Comparison of ENCODE assay signal across 22 mouse cellular contexts in genomic region chr14:122454901-122455561, GRCm38 (mm10). TPM values are rescaled to one million over a fixed set of nuclear protein-coding genes. Genes with fewer than 3 reads are reported as not detected.
A peak's percentile ranks its signal among the peaks of the same experiment; 100 is the strongest.
DNase-seq lines count a peak whose midpoint lies in the region; ATAC-seq and TF ChIP-seq lines count a peak whose summit lies in the region.
"Had no signal": no experiment of that assay in that cellular context is flagged by ENCODE, and none has a peak within 500 bp of the region (broad histone marks: within the 10 kb centered on the region; RNA-seq: fewer than 3 reads in every experiment).

No protein-coding gene starts in this region.

- H3K27ac ChIP-seq in neural tube, embryonic 11.5 days (ENCODE audit: low read depth, low read length) = no peak overlapping the region
- H3K27ac ChIP-seq in neural tube, embryonic 15.5 days (replicated peaks) = no peak overlapping the region
- H3K27ac ChIP-seq in hindbrain, embryonic 13.5 days = peak overlapping the region; percentile 72
- no peak overlapping the region for H3K27ac ChIP-seq in midbrain, postnatal 0 days (ENCODE audit: low read depth, low read length)
- H3K27ac ChIP-seq: heart, embryonic 15.5 days; intestine, embryonic 15.5 days had no signal

- no peaks in the 10 kb centered on the region for H3K9me3 ChIP-seq in neural tube, embryonic 11.5 days (ENCODE audit: control insufficient read depth, low read length)
- H3K9me3 ChIP-seq in neural tube, embryonic 15.5 days (replicated peaks) = no peaks in the 10 kb centered on the region
- no peaks in the 10 kb centered on the region for H3K9me3 ChIP-seq in hindbrain, embryonic 13.5 days
- H3K9me3 ChIP-seq in midbrain, postnatal 0 days (ENCODE audit: low read length) = no peaks in the 10 kb centered on the region
- H3K9me3 ChIP-seq: heart, embryonic 15.5 days; intestine, embryonic 15.5 days; megakaryocyte, embryonic 14.5 days had no signal

- H3K4me3 ChIP-seq in neural tube, embryonic 11.5 days (ENCODE audit: low read depth, low read length) = no peak overlapping the region
- no peak overlapping the region for H3K4me3 ChIP-seq in neural tube, embryonic 15.5 days (replicated peaks)
- H3K4me3 ChIP-seq in hindbrain, embryonic 13.5 days = no peak overlapping the region
- H3K4me3 ChIP-seq in midbrain, postnatal 0 days (ENCODE audit: low read depth, low read length) = no peak overlapping the region
- H3K4me3 ChIP-seq: heart, embryonic 15.5 days; intestine, embryonic 15.5 days; megakaryocyte, embryonic 14.5 days had no signal

- peak; percentile 47 for DNase-seq in neural tube, embryonic 11.5 days (ENCODE audit: low spot score)
- peak; percentile 40 for DNase-seq in embryo, embryonic 11 days
- DNase-seq in midbrain, postnatal 0 days (ENCODE audit: low spot score) = peak; percentile 87
- no peak for DNase-seq in gastrocnemius, postnatal 25 days
- DNase-seq in adrenal gland, postnatal 4 days (ENCODE audit: low spot score in 2 of 2) = no peak
- DNase-seq in spleen, adult 12 weeks (ENCODE audit: low spot score) = no peak
- DNase-seq: gastrocnemius, postnatal 36 days; kidney, postnatal 36 days; liver; lung, embryonic 14.5 days; right cerebral cortex, postnatal 14 days; thymus, postnatal 36 days had no signal

- H3K9ac ChIP-seq in neural tube, embryonic 11.5 days (ENCODE audit: low read length) = no peak overlapping the region
- no peak overlapping the region for H3K9ac ChIP-seq in neural tube, embryonic 15.5 days (replicated peaks)
- no peak overlapping the region for H3K9ac ChIP-seq in hindbrain, embryonic 13.5 days
- no peak overlapping the region for H3K9ac ChIP-seq in midbrain, postnatal 0 days (replicated peaks; ENCODE audit: low read length, poor library complexity, severe bottlenecking)
- H3K9ac ChIP-seq: heart, embryonic 15.5 days; intestine, embryonic 15.5 days; lung, embryonic 14.5 days had no signal

- 23% methylated on average over 10 of the region's 10 CpGs for WGBS in neural tube, embryonic 11.5 days
- 34% methylated on average over 10 of the region's 10 CpGs for WGBS in neural tube, embryonic 15.5 days
- WGBS in hindbrain, embryonic 13.5 days = 25% methylated on average over 10 of the region's 10 CpGs
- 38% methylated on average over 10 of the region's 10 CpGs for WGBS in midbrain, postnatal 0 days

- peaks cover 21% of the 10 kb centered on the region for H3K4me1 ChIP-seq in neural tube, embryonic 11.5 days (ENCODE audit: control insufficient read depth, insufficient read depth, low read length)
- peaks cover 31% of the 10 kb centered on the region for H3K4me1 ChIP-seq in neural tube, embryonic 15.5 days
- peaks cover 41% of the 10 kb centered on the region for H3K4me1 ChIP-seq in hindbrain, embryonic 13.5 days (replicated peaks)
- 0 out of 2 replicates have a peak, but pooled peaks cover 4% of the 10 kb centered on the region for H3K4me1 ChIP-seq in midbrain, postnatal 0 days (ENCODE audit: insufficient read depth, low read length)

- no peaks in the 10 kb centered on the region for H3K36me3 ChIP-seq in neural tube, embryonic 11.5 days (ENCODE audit: control insufficient read depth, insufficient read depth, low read length)
- H3K36me3 ChIP-seq in neural tube, embryonic 15.5 days = no peaks in the 10 kb centered on the region
- no peaks in the 10 kb centered on the region for H3K36me3 ChIP-seq in hindbrain, embryonic 13.5 days
- H3K36me3 ChIP-seq in midbrain, postnatal 0 days (ENCODE audit: insufficient read depth, low read length) = no peaks in the 10 kb centered on the region
- H3K36me3 ChIP-seq: heart, embryonic 15.5 days; intestine, embryonic 15.5 days had no signal

- ATAC-seq in neural tube, embryonic 11.5 days (ENCODE audit: insufficient read depth, low FRiP score, low TSS enrichment) = no peak
- ATAC-seq in neural tube, embryonic 15.5 days (ENCODE audit: low FRiP score) = no peak
- no peak for ATAC-seq in hindbrain, embryonic 13.5 days (ENCODE audit: low FRiP score)
- no peak for ATAC-seq in midbrain, postnatal 0 days (ENCODE audit: low FRiP score)
- ATAC-seq: activated CD4-positive, CD25-positive, alpha-beta regulatory T cell, adult 4 months; CD4-positive, CD25-positive, alpha-beta regulatory T cell, adult 4 months; intestine, embryonic 15.5 days had no signal

- peaks cover 30% of the 10 kb centered on the region for H3K27me3 ChIP-seq in neural tube, embryonic 11.5 days (ENCODE audit: control insufficient read depth, insufficient read depth, low read length)
- peaks cover 56% of the 10 kb centered on the region for H3K27me3 ChIP-seq in neural tube, embryonic 15.5 days (replicated peaks)
- H3K27me3 ChIP-seq in hindbrain, embryonic 13.5 days = peaks cover 62% of the 10 kb centered on the region
- peaks cover 55% of the 10 kb centered on the region for H3K27me3 ChIP-seq in midbrain, postnatal 0 days (ENCODE audit: insufficient read depth, low read length)

- H3K4me2 ChIP-seq in neural tube, embryonic 11.5 days (ENCODE audit: low read depth) = no peak overlapping the region
- no peak overlapping the region for H3K4me2 ChIP-seq in neural tube, embryonic 15.5 days
- no peak overlapping the region for H3K4me2 ChIP-seq in hindbrain, embryonic 13.5 days
- H3K4me2 ChIP-seq in midbrain, postnatal 0 days (ENCODE audit: low read depth, low read length, poor library complexity, severe bottlenecking) = no peak overlapping the region
- H3K4me2 ChIP-seq: heart, embryonic 15.5 days; intestine, embryonic 15.5 days; lung, embryonic 14.5 days had no signal

- TF ChIP-seq CTCF in midbrain, postnatal 0 days (IDR thresholded peaks at IDR 0.05) = no peak

RNA-seq across cellular contexts. Expression of gene Gm5089, which starts 4.1 kb away (rescaled TPM):
- polyA plus RNA-seq in neural tube, embryonic 11.5 days (2014; fragmentation: Nextera tagmentation; extraction: Ambion mirVana) = 0.23 and 0.35 TPM in 2 replicates
- 0.14 and 0.60 TPM in 2 replicates for polyA plus RNA-seq in neural tube, embryonic 15.5 days (2015; fragmentation: Nextera tagmentation; extraction: Ambion mirVana)
- 1.8 and 3.0 TPM in 2 replicates for polyA plus RNA-seq in hindbrain, embryonic 13.5 days (2015; fragmentation: Nextera tagmentation; extraction: Ambion mirVana)
- 1.9 TPM in 1 of 2 replicates, not detected in the other for total RNA-seq in midbrain, postnatal 0 days (2014; rRNA removed)
- polyA plus RNA-seq in midbrain, postnatal 0 days (2015; fragmentation: Nextera tagmentation; extraction: Ambion mirVana) = 0.07 TPM in 1 of 2 replicates, not detected in the other
- total RNA-seq in gastrocnemius, postnatal 25 days (2021) = not detected
- not detected for total RNA-seq in adrenal gland, postnatal 4 days (2021)
- total RNA-seq: gastrocnemius, postnatal 36 days; neutrophil, adult 5-6 weeks had no signal
- polyA plus RNA-seq: activated CD4-positive, CD25-positive, alpha-beta regulatory T cell, adult 4 months; CD4-positive, CD25-positive, alpha-beta regulatory T cell, adult 4 months; embryonic facial prominence, embryonic 11.5 days; heart, embryonic 15.5 days; intestine, embryonic 15.5 days; lung, embryonic 14.5 days had no signal

RNA-seq across cellular contexts. Expression of gene Zic5, which starts 10.4 kb away (rescaled TPM):
- 10.3 and 10.8 TPM in 2 replicates for polyA plus RNA-seq in neural tube, embryonic 11.5 days (2014; fragmentation: Nextera tagmentation; extraction: Ambion mirVana)
- 3.9 and 6.2 TPM in 2 replicates for polyA plus RNA-seq in neural tube, embryonic 15.5 days (2015; fragmentation: Nextera tagmentation; extraction: Ambion mirVana)
- 10.9 and 13.9 TPM in 2 replicates for polyA plus RNA-seq in hindbrain, embryonic 13.5 days (2015; fragmentation: Nextera tagmentation; extraction: Ambion mirVana)
- 10.7 and 24.8 TPM in 2 replicates for total RNA-seq in midbrain, postnatal 0 days (2014; rRNA removed)
- 4.4 and 8.8 TPM in 2 replicates for polyA plus RNA-seq in midbrain, postnatal 0 days (2015; fragmentation: Nextera tagmentation; extraction: Ambion mirVana)
- not detected for total RNA-seq in gastrocnemius, postnatal 25 days (2021)
- total RNA-seq in adrenal gland, postnatal 4 days (2021) = under 1 TPM in 1 of 2 experiments, not detected in 1; 0.40 TPM
- total RNA-seq: gastrocnemius, postnatal 36 days; neutrophil, adult 5-6 weeks had no signal
- polyA plus RNA-seq: CD4-positive, CD25-positive, alpha-beta regulatory T cell, adult 4 months; intestine, embryonic 15.5 days; lung, embryonic 14.5 days had no signal

RNA-seq across cellular contexts. Expression of gene Zic2, which starts 20.2 kb away (rescaled TPM):
- polyA plus RNA-seq in neural tube, embryonic 11.5 days (2014; fragmentation: Nextera tagmentation; extraction: Ambion mirVana) = 6.3 and 7.6 TPM in 2 replicates
- polyA plus RNA-seq in neural tube, embryonic 15.5 days (2015; fragmentation: Nextera tagmentation; extraction: Ambion mirVana) = 5.1 and 6.8 TPM in 2 replicates
- 9.3 and 13.7 TPM in 2 replicates for polyA plus RNA-seq in hindbrain, embryonic 13.5 days (2015; fragmentation: Nextera tagmentation; extraction: Ambion mirVana)
- 69.2 and 106 TPM in 2 replicates for total RNA-seq in midbrain, postnatal 0 days (2014; rRNA removed)
- polyA plus RNA-seq in midbrain, postnatal 0 days (2015; fragmentation: Nextera tagmentation; extraction: Ambion mirVana) = 6.9 and 13.9 TPM in 2 replicates
- not detected for total RNA-seq in gastrocnemius, postnatal 25 days (2021)
- total RNA-seq in adrenal gland, postnatal 4 days (2021) = 1 to 10 TPM in 1 of 2 experiments, under 1 TPM in 1; 0.22 to 1.4 TPM
- total RNA-seq: gastrocnemius, postnatal 36 days; neutrophil, adult 5-6 weeks had no signal
- polyA plus RNA-seq: activated CD4-positive, CD25-positive, alpha-beta regulatory T cell, adult 4 months; CD4-positive, CD25-positive, alpha-beta regulatory T cell, adult 4 months; heart, embryonic 15.5 days; intestine, embryonic 15.5 days; lung, embryonic 14.5 days had no signal

RNA-seq across cellular contexts. Expression of gene Gm10837, which starts 35.4 kb away (rescaled TPM):
- polyA plus RNA-seq in neural tube, embryonic 11.5 days (2014; fragmentation: Nextera tagmentation; extraction: Ambion mirVana) = 0.51 and 0.54 TPM in 2 replicates
- 0.23 and 0.27 TPM in 2 replicates for polyA plus RNA-seq in neural tube, embryonic 15.5 days (2015; fragmentation: Nextera tagmentation; extraction: Ambion mirVana)
- polyA plus RNA-seq in hindbrain, embryonic 13.5 days (2015; fragmentation: Nextera tagmentation; extraction: Ambion mirVana) = 0.41 and 0.74 TPM in 2 replicates
- total RNA-seq in midbrain, postnatal 0 days (2014; rRNA removed) = 0.19 and 0.38 TPM in 2 replicates
- 0.21 and 0.32 TPM in 2 replicates for polyA plus RNA-seq in midbrain, postnatal 0 days (2015; fragmentation: Nextera tagmentation; extraction: Ambion mirVana)
- total RNA-seq in gastrocnemius, postnatal 25 days (2021) = not detected
- total RNA-seq in adrenal gland, postnatal 4 days (2021) = not detected
- total RNA-seq: gastrocnemius, postnatal 36 days; left cerebral cortex, adult 8-10 months; neutrophil, adult 5-6 weeks had no signal
- polyA plus RNA-seq: activated CD4-positive, CD25-positive, alpha-beta regulatory T cell, adult 4 months; CD4-positive, CD25-positive, alpha-beta regulatory T cell, adult 4 months; embryonic facial prominence, embryonic 11.5 days; heart, embryonic 15.5 days; intestine, embryonic 15.5 days; lung, embryonic 14.5 days had no signal

Comparison
In these comparisons a context has a peak if more than half of its experiments do, and no peak if none do; other contexts are left out.
1. DNase-seq: peak in neural tube, embryonic 11.5 days (single experiment), embryo, embryonic 11 days (single experiment) and midbrain, postnatal 0 days (single experiment); none in gastrocnemius, postnatal 25 days (single experiment), adrenal gland, postnatal 4 days (0 of 2) and spleen, adult 12 weeks (single experiment).